Mouse (Mus musculus): Measurements from ENCODE around the gene Pdp2. TPM values are rescaled to one million over a fixed set of nuclear protein-coding genes. Genes with fewer than 3 reads are reported as not detected.
A peak's percentile ranks its signal among the peaks of the same experiment; 100 is the strongest.
"Not testable (repeated sequence)": the region's sequence is repeated elsewhere in the genome, so short reads cannot be mapped to it uniquely, and the experiment has no call there.

Gene Pdp2
- total and polyA plus RNA-seq, 2 experiments from 2014 or later = 16.0 to 18.0 TPM

- 88% methylated on average over 3 of the region's 3 CpGs for WGBS
- H3K9ac ChIP-seq (replicated peaks; ENCODE audit: low read length, poor library complexity, severe bottlenecking) = no peak overlapping the region
- no peak for ATAC-seq (ENCODE audit: low FRiP score)
Measured at GRCm38 (mm10) chr8:104576820-104577219, 14.4 kb upstream of the Pdp2 start.

GRCm38 (mm10) chr8:104577606-104578005 is 13.6 kb upstream of the Pdp2 start:
- H3K4me3 ChIP-seq (ENCODE audit: low read depth, low read length); ATAC-seq (ENCODE audit: low FRiP score); H3K9me3 ChIP-seq (ENCODE audit: low read length); H3K4me2 ChIP-seq (ENCODE audit: low read depth, low read length, poor library complexity, severe bottlenecking); H3K4me1 ChIP-seq (ENCODE audit: insufficient read depth, low read length); H3K27me3 ChIP-seq (ENCODE audit: insufficient read depth, low read length); H3K27ac ChIP-seq (ENCODE audit: low read depth, low read length); H3K36me3 ChIP-seq (ENCODE audit: insufficient read depth, low read length); H3K9ac ChIP-seq (replicated peaks; ENCODE audit: low read length, poor library complexity, severe bottlenecking); DNase-seq (ENCODE audit: low spot score): not testable (repeated sequence)
- WGBS = 80% methylated on average over 17 of the region's 17 CpGs

More at GRCm38 (mm10) chr8:104576820-104577219, 14.4 kb upstream of the Pdp2 start:
- Histone ChIP-seq H3K36me3 (ENCODE audit: insufficient read depth, low read length) (no peaks in the 10 kb centered on the region), H3K9me3 (ENCODE audit: low read length) (no peaks in the 10 kb centered on the region), H3K4me2 (ENCODE audit: low read depth, low read length, poor library complexity, severe bottlenecking) (no peak overlapping the region), H3K27ac (ENCODE audit: low read depth, low read length) (no peak overlapping the region), H3K4me1 (ENCODE audit: insufficient read depth, low read length) (no peaks in the 10 kb centered on the region), H3K27me3 (ENCODE audit: insufficient read depth, low read length) (no peaks in the 10 kb centered on the region), H3K4me3 (ENCODE audit: low read depth, low read length) (no peak overlapping the region)
- DNase-seq (ENCODE audit: low spot score) = no peak
- TF ChIP-seq CTCF (IDR thresholded peaks at IDR 0.05) = no peak

GRCm38 (mm10) chr8:104584522-104584921 is 6.7 kb upstream of the Pdp2 start:
- Histone ChIP-seq H3K4me1 (ENCODE audit: insufficient read depth, low read length) (no peaks in the 10 kb centered on the region), H3K9me3 (ENCODE audit: low read length) (no peaks in the 10 kb centered on the region), H3K27ac (ENCODE audit: low read depth, low read length) (no peak overlapping the region), H3K9ac (replicated peaks; ENCODE audit: low read length, poor library complexity, severe bottlenecking) (no peak overlapping the region), H3K27me3 (ENCODE audit: insufficient read depth, low read length) (no peaks in the 10 kb centered on the region), H3K36me3 (ENCODE audit: insufficient read depth, low read length) (no peaks in the 10 kb centered on the region), H3K4me3 (ENCODE audit: low read depth, low read length) (no peak overlapping the region), H3K4me2 (ENCODE audit: low read depth, low read length, poor library complexity, severe bottlenecking) (no peak overlapping the region)
- no peak for TF ChIP-seq CTCF (IDR thresholded peaks at IDR 0.05)
- ATAC-seq (ENCODE audit: low FRiP score) = no peak
- DNase-seq (ENCODE audit: low spot score) = no peak
- WGBS = 46% methylated on average over 1 of the region's 1 CpGs

GRCm38 (mm10) chr8:104590284-104590683 is 967 bp upstream of the Pdp2 start:
- no peak overlapping the region for H3K4me3 ChIP-seq (ENCODE audit: low read depth, low read length)
- TF ChIP-seq CTCF (IDR thresholded peaks at IDR 0.05) = no peak
- ATAC-seq (ENCODE audit: low FRiP score) = no peak
- no peaks in the 10 kb centered on the region for H3K4me1 ChIP-seq (ENCODE audit: insufficient read depth, low read length)
- H3K27me3 ChIP-seq (ENCODE audit: insufficient read depth, low read length) = no peaks in the 10 kb centered on the region
- no peak overlapping the region for H3K9ac ChIP-seq (replicated peaks; ENCODE audit: low read length, poor library complexity, severe bottlenecking)
- H3K36me3 ChIP-seq (ENCODE audit: insufficient read depth, low read length) = peaks cover 14% of the 10 kb centered on the region
- 95% methylated on average over 3 of the region's 3 CpGs for WGBS
- H3K27ac ChIP-seq (ENCODE audit: low read depth, low read length) = no peak overlapping the region
- no peak overlapping the region for H3K4me2 ChIP-seq (ENCODE audit: low read depth, low read length, poor library complexity, severe bottlenecking)
- no peaks in the 10 kb centered on the region for H3K9me3 ChIP-seq (ENCODE audit: low read length)
- DNase-seq (ENCODE audit: low spot score) = no peak

- ATAC-seq (ENCODE audit: low FRiP score) (0 out of 2 replicates have a peak, but pooled peaks have one; percentile 2), DNase-seq (ENCODE audit: low spot score) (no peak)
- Histone ChIP-seq H3K27ac (ENCODE audit: low read depth, low read length) (peak overlapping the region; percentile 70), H3K9ac (replicated peaks; ENCODE audit: low read length, poor library complexity, severe bottlenecking) (peak overlapping the region; percentile 74), H3K27me3 (ENCODE audit: insufficient read depth, low read length) (no peaks in the 10 kb centered on the region), H3K4me2 (ENCODE audit: low read depth, low read length, poor library complexity, severe bottlenecking) (peak overlapping the region; percentile 79), H3K4me1 (ENCODE audit: insufficient read depth, low read length) (no peaks in the 10 kb centered on the region), H3K9me3 (ENCODE audit: low read length) (no peaks in the 10 kb centered on the region), H3K36me3 (ENCODE audit: insufficient read depth, low read length) (peaks cover 14% of the 10 kb centered on the region), H3K4me3 (ENCODE audit: low read depth, low read length) (peak overlapping the region; percentile 69)
- 2% methylated on average over 9 of the region's 9 CpGs for WGBS
- no peak for TF ChIP-seq CTCF (IDR thresholded peaks at IDR 0.05)
Measured at GRCm38 (mm10) chr8:104591856-104592255, 605 bp downstream of the Pdp2 start.

- Histone ChIP-seq H3K27ac (ENCODE audit: low read depth, low read length) (no peak overlapping the region), H3K4me1 (ENCODE audit: insufficient read depth, low read length) (no peaks in the 10 kb centered on the region), H3K36me3 (ENCODE audit: insufficient read depth, low read length) (peaks cover 14% of the 10 kb centered on the region), H3K4me2 (ENCODE audit: low read depth, low read length, poor library complexity, severe bottlenecking) (peak overlapping the region; percentile 79), H3K9ac (replicated peaks; ENCODE audit: low read length, poor library complexity, severe bottlenecking) (peak overlapping the region; percentile 74; the same call in 1 of the 2 replicates), H3K27me3 (ENCODE audit: insufficient read depth, low read length) (no peaks in the 10 kb centered on the region), H3K4me3 (ENCODE audit: low read depth, low read length) (peak overlapping the region; percentile 69; the same call in 1 of the 2 replicates), H3K9me3 (ENCODE audit: low read length) (no peaks in the 10 kb centered on the region)
- TF ChIP-seq CTCF (IDR thresholded peaks at IDR 0.05) = no peak
- WGBS = 54% methylated on average over 6 of the region's 6 CpGs
- ATAC-seq (ENCODE audit: low FRiP score) (no peak), DNase-seq (ENCODE audit: low spot score) (no peak)
Measured at GRCm38 (mm10) chr8:104592566-104592965, 1.3 kb downstream of the Pdp2 start.

Measured in midbrain, postnatal 0 days (tissue).